Mouse (Mus musculus): ENCODE results near the gene Snx25. TPM values are rescaled to one million over a fixed set of nuclear protein-coding genes. Genes with fewer than 3 reads are reported as not detected.

Snx25 gene
- polyA plus RNA-seq, 1 experiment from 2014 or later, result 4.2 TPM

DNA sequence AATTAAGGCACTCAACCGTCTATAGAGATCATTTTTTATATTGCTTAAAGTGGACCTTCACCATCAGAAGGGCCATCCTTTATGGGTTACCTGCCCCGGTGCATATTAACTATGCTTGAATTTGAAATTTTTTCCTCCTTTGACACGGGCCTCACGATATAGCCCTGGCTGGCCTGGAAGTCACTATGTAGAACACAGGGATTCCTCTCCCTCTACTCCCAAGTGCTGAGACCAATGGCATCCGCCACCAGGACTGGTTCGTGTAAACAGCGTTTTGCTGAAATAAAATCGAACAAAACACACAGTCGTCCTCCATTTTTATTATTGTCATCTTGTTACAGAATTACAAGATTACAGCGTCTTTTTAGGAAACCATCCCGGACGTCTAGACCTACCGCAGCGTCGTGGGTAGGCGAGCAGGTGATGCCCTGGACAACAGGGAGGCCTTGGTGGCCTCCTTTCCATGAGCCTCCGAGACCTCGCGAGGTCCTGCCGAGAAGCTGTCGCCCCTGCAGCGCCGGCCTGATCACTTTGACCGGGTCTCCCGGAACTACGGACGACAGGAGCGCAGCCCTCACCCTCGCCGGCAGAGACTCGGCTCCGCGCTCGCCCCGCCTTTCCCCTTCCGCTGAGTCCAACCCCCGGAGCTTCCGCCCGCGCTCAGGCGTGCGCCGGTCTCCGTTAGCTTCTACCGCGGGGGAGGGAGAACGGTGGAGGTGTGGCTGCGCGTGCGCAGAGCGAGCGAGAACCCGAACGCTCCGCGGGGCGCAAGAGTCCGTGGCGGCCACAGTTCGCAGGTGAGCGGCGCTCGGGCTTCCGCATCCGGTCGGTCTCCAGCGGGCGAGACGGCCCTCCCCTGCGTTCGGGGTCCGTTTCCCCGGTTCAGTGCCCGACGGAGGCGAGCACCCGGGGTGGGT, 11.3 kb upstream of the Snx25 start:
- peak; percentile 97 for DNase-seq (ENCODE audit: low spot score)
- peak; percentile 98 for ATAC-seq (replicated peaks; ENCODE audit: low FRiP score)
- peak overlapping the region; percentile 72 for H3K27ac ChIP-seq (ENCODE audit: low read depth, low read length)
- H3K27me3 ChIP-seq (ENCODE audit: control insufficient read depth, insufficient read depth, low read length), result no peaks in the 10 kb centered on the region
- peak overlapping the region; percentile 72 for H3K4me3 ChIP-seq (ENCODE audit: low read depth, low read length)
- no peaks in the 10 kb centered on the region for H3K36me3 ChIP-seq (ENCODE audit: control insufficient read depth, insufficient read depth, low read length)
- H3K4me1 ChIP-seq (replicated peaks; ENCODE audit: control insufficient read depth, insufficient read depth, low read length), result no peaks in the 10 kb centered on the region; the same call in 1 of the 2 replicates
- H3K9ac ChIP-seq (ENCODE audit: low read length), result peak overlapping the region; percentile 89
- peak overlapping the region; percentile 77 for H3K4me2 ChIP-seq (ENCODE audit: low read depth, low read length, severe bottlenecking)
- no peaks in the 10 kb centered on the region for H3K9me3 ChIP-seq (ENCODE audit: control insufficient read depth, low read length)
- 2% methylated on average over 72 of the region's 77 CpGs for WGBS

- H3K27ac ChIP-seq (ENCODE audit: low read depth, low read length), result no peak overlapping the region
- H3K36me3 ChIP-seq (ENCODE audit: control insufficient read depth, insufficient read depth, low read length), result no peaks in the 10 kb centered on the region
- H3K9me3 ChIP-seq (ENCODE audit: control insufficient read depth, low read length), result no peaks in the 10 kb centered on the region
- ATAC-seq (replicated peaks; ENCODE audit: low FRiP score) (no peak), DNase-seq (ENCODE audit: low spot score) (no peak)
- 36% methylated on average over 2 of the region's 2 CpGs for WGBS
- H3K4me1 ChIP-seq (replicated peaks; ENCODE audit: control insufficient read depth, insufficient read depth, low read length), result peaks cover 7% of the 10 kb centered on the region; the same call in 1 of the 2 replicates
- H3K4me3 ChIP-seq (ENCODE audit: low read depth, low read length), result no peak overlapping the region
- H3K27me3 ChIP-seq (ENCODE audit: control insufficient read depth, insufficient read depth, low read length), result no peaks in the 10 kb centered on the region; the same call in 1 of the 2 replicates
- 0 out of 2 replicates have a peak overlapping the region, but pooled peaks have one; percentile 96 for H3K4me2 ChIP-seq (ENCODE audit: low read depth, low read length, severe bottlenecking)
- no peak overlapping the region for H3K9ac ChIP-seq (ENCODE audit: low read length)
These were observed 1.1 kb upstream of the Snx25 start for GRCm38 (mm10) chr8:46153042-46153441.

DNA sequence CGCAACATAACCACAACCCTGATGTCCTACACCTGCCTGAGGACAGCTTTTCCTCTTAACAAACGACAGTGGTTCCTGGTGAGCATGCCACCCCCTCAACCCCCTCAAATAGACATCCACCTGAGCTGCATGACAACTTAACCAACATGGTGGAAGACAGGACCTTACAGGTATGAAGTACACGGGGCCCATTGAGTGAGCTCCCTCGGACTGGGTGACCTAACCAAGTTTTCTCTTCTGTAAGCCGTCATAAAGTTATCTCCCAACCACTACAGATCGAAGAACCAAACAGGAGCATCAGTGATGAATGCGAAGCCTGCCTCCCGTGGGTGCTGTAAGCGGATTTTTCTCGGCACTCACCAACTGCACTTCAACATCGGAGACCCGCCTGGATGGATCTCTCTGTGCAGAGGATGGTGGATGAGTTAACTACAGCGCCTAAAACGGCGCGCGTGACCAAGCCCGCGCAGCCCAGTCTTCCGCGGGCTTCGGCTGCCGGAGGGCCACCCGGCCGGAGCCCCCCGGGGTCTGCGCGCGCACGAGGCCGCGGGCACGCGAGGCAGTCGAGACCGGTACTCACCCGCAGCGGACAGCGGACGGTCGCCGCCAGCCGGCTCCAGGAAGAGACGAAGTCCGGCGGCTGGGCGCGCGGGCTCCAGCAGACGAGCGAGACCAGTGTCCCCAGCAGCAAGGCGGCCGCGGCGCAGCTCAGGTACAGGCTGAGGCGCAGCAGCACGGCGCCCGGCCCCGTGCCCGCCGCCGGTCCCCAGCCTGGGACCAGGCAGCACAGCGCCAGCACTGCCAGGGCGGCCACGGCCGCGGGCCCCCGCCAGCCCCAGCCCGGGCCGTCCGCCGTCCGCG, 527 bp downstream of the Snx25 start, which contains the start of gene Cfap97:
Gene Cfap97 (plus strand): TSS at position 570 of the 861 bp plus-strand sequence.
- H3K9ac ChIP-seq (ENCODE audit: low read length), result peak within 1 kb of the TSS; percentile 80
- H3K27me3 ChIP-seq (ENCODE audit: control insufficient read depth, insufficient read depth, low read length), result no peaks in the 10 kb centered on the region; the same call in 1 of the 2 replicates
- peak; percentile 85 for DNase-seq (ENCODE audit: low spot score)
- no peak within 1 kb of the TSS for H3K27ac ChIP-seq (ENCODE audit: low read depth, low read length)
- WGBS, result 2% methylated on average over 70 of the region's 75 CpGs
- ATAC-seq (replicated peaks; ENCODE audit: low FRiP score), result peak; percentile 80
- H3K4me1 ChIP-seq (replicated peaks; ENCODE audit: control insufficient read depth, insufficient read depth, low read length), result peaks cover 7% of the 10 kb centered on the region; the same call in 1 of the 2 replicates
- peak within 1 kb of the TSS; percentile 87 for H3K4me3 ChIP-seq (ENCODE audit: low read depth, low read length)
- no peaks in the 10 kb centered on the region for H3K9me3 ChIP-seq (ENCODE audit: control insufficient read depth, low read length)
- no peaks in the 10 kb centered on the region for H3K36me3 ChIP-seq (ENCODE audit: control insufficient read depth, insufficient read depth, low read length)
- peak within 1 kb of the TSS; percentile 96 for H3K4me2 ChIP-seq (ENCODE audit: low read depth, low read length, severe bottlenecking)

DNA sequence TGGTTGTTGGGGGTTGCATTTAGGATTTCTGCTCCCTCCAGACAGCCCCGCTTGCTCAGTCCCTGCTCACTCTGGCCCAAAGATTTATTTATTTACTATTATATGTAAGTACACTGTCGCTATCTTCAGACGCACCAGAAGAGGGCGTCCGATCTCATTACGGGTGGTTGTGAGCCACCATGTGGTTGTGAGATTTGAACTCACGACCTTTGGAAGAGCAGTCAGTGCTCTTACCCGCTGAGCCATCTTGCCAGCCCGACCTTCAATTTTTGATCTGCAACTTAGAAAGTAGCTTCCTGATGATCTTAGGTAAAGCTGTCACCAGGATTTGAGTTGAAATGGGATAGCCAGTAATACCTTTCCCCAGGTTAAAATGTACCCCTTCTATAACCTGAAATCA, 2.2 kb downstream of the Snx25 start:
- 86% methylated on average over 9 of the region's 9 CpGs for whole genome bisulfite sequencing
- DNase-seq (ENCODE audit: low spot score) (no peak), ATAC-seq (replicated peaks; ENCODE audit: low FRiP score) (no peak)
- no peak overlapping the region for H3K27ac ChIP-seq (ENCODE audit: low read depth, low read length)
- H3K4me3 ChIP-seq (ENCODE audit: low read depth, low read length), result no peak overlapping the region
- H3K9me3 ChIP-seq (ENCODE audit: control insufficient read depth, low read length), result no peaks in the 10 kb centered on the region
- H3K4me2 ChIP-seq (ENCODE audit: low read depth, low read length, severe bottlenecking), result no peak overlapping the region
- H3K36me3 ChIP-seq (ENCODE audit: control insufficient read depth, insufficient read depth, low read length), result no peaks in the 10 kb centered on the region
- peaks cover 7% of the 10 kb centered on the region; the same call in 1 of the 2 replicates for H3K4me1 ChIP-seq (replicated peaks; ENCODE audit: control insufficient read depth, insufficient read depth, low read length)
- H3K27me3 ChIP-seq (ENCODE audit: control insufficient read depth, insufficient read depth, low read length), result no peaks in the 10 kb centered on the region; the same call in 1 of the 2 replicates
- no peak overlapping the region for H3K9ac ChIP-seq (ENCODE audit: low read length)

DNA sequence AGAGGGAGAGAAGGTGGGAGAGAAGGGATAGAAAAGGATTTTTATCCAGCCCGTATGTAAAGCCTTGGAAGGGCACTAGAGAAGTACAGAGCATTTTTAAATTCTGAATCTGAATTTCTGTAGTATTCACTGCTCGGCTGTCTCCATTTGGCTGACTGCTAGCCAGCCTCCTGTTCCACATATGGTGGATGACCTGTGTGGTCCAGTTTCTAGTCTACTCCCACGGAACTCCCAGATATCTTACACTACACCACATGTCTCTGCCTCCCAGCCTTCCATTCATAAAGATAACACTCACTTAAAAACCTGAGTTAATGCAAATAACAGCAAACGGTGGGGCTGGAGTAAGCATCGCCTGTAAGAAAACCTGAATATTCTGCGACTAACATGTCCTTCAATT, 2.7 kb downstream of the Snx25 start:
- Histone ChIP-seq H3K4me3 (ENCODE audit: low read depth, low read length) (no peak overlapping the region), H3K4me2 (ENCODE audit: low read depth, low read length, severe bottlenecking) (no peak overlapping the region), H3K36me3 (ENCODE audit: control insufficient read depth, insufficient read depth, low read length) (no peaks in the 10 kb centered on the region), H3K9me3 (ENCODE audit: control insufficient read depth, low read length) (no peaks in the 10 kb centered on the region), H3K27ac (ENCODE audit: low read depth, low read length) (no peak overlapping the region), H3K4me1 (replicated peaks; ENCODE audit: control insufficient read depth, insufficient read depth, low read length) (peaks cover 7% of the 10 kb centered on the region; the same call in 1 of the 2 replicates), H3K27me3 (ENCODE audit: control insufficient read depth, insufficient read depth, low read length) (no peaks in the 10 kb centered on the region), H3K9ac (ENCODE audit: low read length) (no peak overlapping the region)
- DNase-seq (ENCODE audit: low spot score) (no peak), ATAC-seq (replicated peaks; ENCODE audit: low FRiP score) (no peak)
- WGBS, result 89% methylated on average over 6 of the region's 6 CpGs

DNA sequence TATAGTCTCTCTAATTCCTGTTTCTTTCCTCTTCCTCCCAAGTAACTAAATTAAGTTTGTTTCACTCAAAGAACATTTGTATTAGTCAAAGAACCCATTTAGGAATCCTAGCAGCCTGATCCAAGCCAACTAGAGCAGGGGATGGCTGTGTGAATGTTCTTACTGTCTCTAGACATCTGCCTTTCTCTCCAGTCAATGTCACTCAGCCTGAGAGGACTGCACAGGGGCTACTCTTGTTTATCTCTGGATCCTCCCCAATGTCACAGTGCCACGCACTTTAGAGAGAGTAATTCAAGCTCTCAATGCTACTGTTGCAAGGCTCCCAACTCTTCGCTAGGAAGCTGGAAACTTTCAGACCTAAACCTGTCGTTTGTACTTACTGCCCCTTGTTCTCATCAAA, 5.8 kb downstream of the Snx25 start:
- Histone ChIP-seq H3K9ac (ENCODE audit: low read length) (no peak overlapping the region), H3K27me3 (ENCODE audit: control insufficient read depth, insufficient read depth, low read length) (no peaks in the 10 kb centered on the region), H3K4me2 (ENCODE audit: low read depth, low read length, severe bottlenecking) (no peak overlapping the region), H3K4me3 (ENCODE audit: low read depth, low read length) (no peak overlapping the region), H3K9me3 (ENCODE audit: control insufficient read depth, low read length) (no peaks in the 10 kb centered on the region), H3K4me1 (replicated peaks; ENCODE audit: control insufficient read depth, insufficient read depth, low read length) (peaks cover 4% of the 10 kb centered on the region; the same call in 1 of the 2 replicates), H3K36me3 (ENCODE audit: control insufficient read depth, insufficient read depth, low read length) (no peaks in the 10 kb centered on the region), H3K27ac (ENCODE audit: low read depth, low read length) (no peak overlapping the region)
- no peak for DNase-seq (ENCODE audit: low spot score)
- no peak for ATAC-seq (replicated peaks; ENCODE audit: low FRiP score)
- WGBS, result 50% methylated on average over 3 of the region's 3 CpGs

- Histone ChIP-seq H3K36me3 (ENCODE audit: control insufficient read depth, insufficient read depth, low read length) (no peaks in the 10 kb centered on the region), H3K9me3 (ENCODE audit: control insufficient read depth, low read length) (no peaks in the 10 kb centered on the region), H3K27me3 (ENCODE audit: control insufficient read depth, insufficient read depth, low read length) (no peaks in the 10 kb centered on the region), H3K4me1 (replicated peaks; ENCODE audit: control insufficient read depth, insufficient read depth, low read length) (no peaks in the 10 kb centered on the region), H3K27ac (ENCODE audit: low read depth, low read length) (no peak overlapping the region), H3K4me2 (ENCODE audit: low read depth, low read length, severe bottlenecking) (no peak overlapping the region), H3K4me3 (ENCODE audit: low read depth, low read length) (no peak overlapping the region), H3K9ac (ENCODE audit: low read length) (no peak overlapping the region)
- whole genome bisulfite sequencing, result 63% methylated on average over 1 of the region's 1 CpGs
- ATAC-seq (replicated peaks; ENCODE audit: low FRiP score) (no peak), DNase-seq (ENCODE audit: low spot score) (no peak)
These were observed 8.0 kb downstream of the Snx25 start for GRCm38 (mm10) chr8:46143924-46144323.

- Histone ChIP-seq H3K9ac (ENCODE audit: low read length) (no peak overlapping the region), H3K4me1 (replicated peaks; ENCODE audit: control insufficient read depth, insufficient read depth, low read length) (no peaks in the 10 kb centered on the region), H3K36me3 (ENCODE audit: control insufficient read depth, insufficient read depth, low read length) (no peaks in the 10 kb centered on the region), H3K27me3 (ENCODE audit: control insufficient read depth, insufficient read depth, low read length) (no peaks in the 10 kb centered on the region), H3K4me2 (ENCODE audit: low read depth, low read length, severe bottlenecking) (no peak overlapping the region), H3K9me3 (ENCODE audit: control insufficient read depth, low read length) (no peaks in the 10 kb centered on the region), H3K4me3 (ENCODE audit: low read depth, low read length) (no peak overlapping the region), H3K27ac (ENCODE audit: low read depth, low read length) (no peak overlapping the region)
- ATAC-seq (replicated peaks; ENCODE audit: low FRiP score) (no peak), DNase-seq (ENCODE audit: low spot score) (no peak)
- 84% methylated on average over 5 of the region's 5 CpGs for WGBS
These were observed 8.5 kb downstream of the Snx25 start for GRCm38 (mm10) chr8:46143470-46143869.
